Mouse (Mus musculus) limb, embryonic 14.5 days (tissue): ENCODE data around the gene Papss2. TPM values are rescaled to one million over a fixed set of nuclear protein-coding genes. Genes with fewer than 3 reads are reported as not detected.

ENCODE experiments used
- ATAC-seq: fragments of 200-750 bp; cut with Nextera tagmentation; 2 replicates; pipeline ENCODE4 v1.8.0; 2017; ENCODE audit warnings: low read depth, moderate number of reproducible peaks, moderate TSS enrichment; ENCODE audit not compliant: low FRiP score
- DNase-seq: peaks from one replicate; pipeline ENCODE4 v3.0.0-alpha.2; 2015; ENCODE audit warnings: low spot score
- H3K27ac ChIP-seq: fragments of 300-500 bp; sonication (generic); replicated peaks from 2 replicates; pipeline ENCODE4 v1.5.1; 2014; ENCODE audit warnings: low read depth, mild to moderate bottlenecking, low read length, moderate library complexity, mixed read lengths
- H3K27me3 ChIP-seq: fragments of 300-500 bp; sonication (generic); 2 replicates; pipeline ENCODE4 v1.6.1; 2014; ENCODE audit warnings: low read length, mixed read lengths; ENCODE audit not compliant: control insufficient read depth, insufficient read depth
- H3K36me3 ChIP-seq: fragments of 300-500 bp; sonication (generic); 2 replicates; pipeline ENCODE4 v1.6.1; 2014; ENCODE audit warnings: mild to moderate bottlenecking, low read length, moderate library complexity, mixed read lengths; ENCODE audit not compliant: control insufficient read depth, insufficient read depth
- H3K4me1 ChIP-seq: fragments of 300-500 bp; sonication (generic); 2 replicates; pipeline ENCODE4 v1.6.1; 2014; ENCODE audit warnings: antibody characterized with exemption, low read length, mixed read lengths; ENCODE audit not compliant: control insufficient read depth, insufficient read depth
- H3K4me2 ChIP-seq: fragments of 300-500 bp; sonication (generic); replicated peaks from 2 replicates; pipeline ENCODE4 v1.6.1; 2014; ENCODE audit warnings: low read depth, mild to moderate bottlenecking, low read length, moderate library complexity; ENCODE audit not compliant: severe bottlenecking
- H3K4me3 ChIP-seq: fragments of 300-500 bp; sonication (generic); replicated peaks from 2 replicates; pipeline ENCODE4 v1.5.1; 2014; ENCODE audit warnings: low read length
- H3K9ac ChIP-seq: fragments of 300-500 bp; sonication (generic); 2 replicates; pipeline ENCODE4 v1.6.1; 2014; ENCODE audit warnings: mild to moderate bottlenecking, low read depth, low read length, moderate library complexity; ENCODE audit not compliant: severe bottlenecking
- H3K9me3 ChIP-seq: fragments of 300-500 bp; sonication (generic); 2 replicates; pipeline ENCODE4 v1.6.1; 2016; ENCODE audit warnings: low read length; ENCODE audit not compliant: control insufficient read depth
- POLR2A ChIP-seq: fragments of 200-500 bp; IDR thresholded peaks from 2 replicates; pipeline ENCODE4 v1.8.0; 2012; ENCODE audit warnings: inconsistent platforms, mild to moderate bottlenecking, moderate library complexity, borderline replicate concordance; ENCODE audit not compliant: insufficient read depth, insufficient read length; ENCODE audit errors: extremely low read depth
- WGBS: fragments of 180-500 bp; shearing (Covaris S2); extraction: QIAGEN DNeasy Blood & Tissue Kit; methylation state at CpG from one replicate; pipeline ENCODE4 v1.1.7; 2014; 5-methylcytosine and 5-hydroxymethylcytosine counted together
- polyA plus RNA-seq, 2 experiments: library from polyadenylated mRNA; depleted of rRNA in 1 of 2; stranded (reverse) in 1 of 2; unstranded in 1 of 2; fragments of >200 nt; fragmentation: Nextera tagmentation in 1 of 2; extraction: Ambion mirVana in 1 of 2; gene quantifications; 2 replicates each; pipeline versions ENCODE4 v1.2.1 to v1.2.3; 2012 to 2014

Gene Papss2
- polyA plus RNA-seq, 2 experiments, result 48.2 to 62.0 TPM

GRCm38 (mm10) chr19:32568961-32569653 is 26.5 kb upstream of the Papss2 start:
- ATAC-seq (peak; percentile 23; the same call in 1 of the 2 replicates), DNase-seq (peak; percentile 82)
- Histone ChIP-seq H3K9me3 (no peaks in the 10 kb centered on the region), H3K4me3 (no peak overlapping the region), H3K4me1 (0 out of 2 replicates have a peak, but pooled peaks cover 6% of the 10 kb centered on the region), H3K4me2 (no peak overlapping the region), H3K9ac (no peak overlapping the region), H3K27me3 (no peaks in the 10 kb centered on the region), H3K36me3 (no peaks in the 10 kb centered on the region), H3K27ac (no peak overlapping the region)
- 60% methylated on average over 3 of the region's 3 CpGs for WGBS
- TF ChIP-seq POLR2A, result no peak

- Histone ChIP-seq H3K4me3 (no peak overlapping the region), H3K9me3 (no peaks in the 10 kb centered on the region), H3K4me1 (0 out of 2 replicates have a peak, but pooled peaks cover 6% of the 10 kb centered on the region), H3K4me2 (no peak overlapping the region), H3K27me3 (no peaks in the 10 kb centered on the region), H3K9ac (no peak overlapping the region), H3K27ac (no peak overlapping the region), H3K36me3 (no peaks in the 10 kb centered on the region)
- no peak for DNase-seq
- no peak for TF ChIP-seq POLR2A
- 79% methylated on average over 5 of the region's 5 CpGs for WGBS
- ATAC-seq, result no peak
These were observed 25.9 kb upstream of the Papss2 start for GRCm38 (mm10) chr19:32569725-32570124.

GRCm38 (mm10) chr19:32572191-32572590 is 23.4 kb upstream of the Papss2 start:
- Histone ChIP-seq H3K36me3 (no peaks in the 10 kb centered on the region), H3K4me2 (no peak overlapping the region), H3K9ac (no peak overlapping the region), H3K4me1 (0 out of 2 replicates have a peak, but pooled peaks cover 6% of the 10 kb centered on the region), H3K27ac (no peak overlapping the region), H3K9me3 (no peaks in the 10 kb centered on the region), H3K27me3 (no peaks in the 10 kb centered on the region), H3K4me3 (no peak overlapping the region)
- no peak for ATAC-seq
- WGBS, result 58% methylated on average over 2 of the region's 2 CpGs
- TF ChIP-seq POLR2A, result no peak
- no peak for DNase-seq

- no peak for TF ChIP-seq POLR2A
- 78% methylated on average over 6 of the region's 6 CpGs for WGBS
- no peak for ATAC-seq
- H3K27ac ChIP-seq, result no peak overlapping the region
- H3K27me3 ChIP-seq, result no peaks in the 10 kb centered on the region
- H3K4me2 ChIP-seq, result no peak overlapping the region
- no peak overlapping the region for H3K4me3 ChIP-seq
- H3K36me3 ChIP-seq, result no peaks in the 10 kb centered on the region
- no peak overlapping the region for H3K9ac ChIP-seq
- no peaks in the 10 kb centered on the region for H3K9me3 ChIP-seq
- no peak for DNase-seq
- peaks cover 11% of the 10 kb centered on the region for H3K4me1 ChIP-seq
These were observed 22.3 kb upstream of the Papss2 start for GRCm38 (mm10) chr19:32573259-32573658.

DNA sequence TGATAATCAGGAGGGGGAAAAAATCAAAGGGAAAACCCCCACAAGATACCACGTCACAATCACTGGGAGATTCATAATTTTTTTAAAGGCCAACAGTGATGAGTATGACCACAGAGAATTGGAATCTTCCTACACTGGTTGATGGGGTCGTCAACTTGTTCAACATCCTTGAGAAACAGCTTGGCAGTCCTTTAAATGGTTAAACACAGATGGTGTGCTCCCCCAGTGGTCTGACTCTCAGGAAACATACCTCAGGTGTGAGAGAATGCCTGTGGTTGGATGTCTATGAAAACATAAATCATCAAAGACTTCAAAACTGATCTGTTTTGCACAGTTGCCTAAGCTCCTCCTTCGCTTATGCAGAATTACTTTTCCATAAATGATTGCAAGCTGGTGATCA is 20.7 kb upstream of the Papss2 start:
- Histone ChIP-seq H3K9me3 (no peaks in the 10 kb centered on the region), H3K4me2 (no peak overlapping the region), H3K9ac (no peak overlapping the region), H3K27me3 (no peaks in the 10 kb centered on the region), H3K27ac (no peak overlapping the region), H3K36me3 (no peaks in the 10 kb centered on the region), H3K4me3 (no peak overlapping the region), H3K4me1 (peaks cover 5% of the 10 kb centered on the region)
- ATAC-seq (no peak), DNase-seq (no peak)
- no peak for TF ChIP-seq POLR2A
- WGBS, result 72% methylated on average over 3 of the region's 3 CpGs
